Mouse (Mus musculus) layer of hippocampus, adult 6 months (tissue): ENCODE results near the gene 1700028K03Rik. TPM values are rescaled to one million over a fixed set of nuclear protein-coding genes. Genes with fewer than 3 reads are reported as not detected.

Experiments
- long read RNA-seq, 2 experiments: library from polyadenylated mRNA; unstranded; transcript quantifications; one replicate each; pipeline ENCODE4 v2.0.0; 2019 to 2020
- polyA plus RNA-seq: library from polyadenylated mRNA; unstranded; fragments of <200 nt; fragmentation: Nextera tagmentation; gene quantifications from 2 replicates; pipeline ENCODE4 v1.2.3, GENCODE M21; 2021

Gene 1700028K03Rik
- polyA plus RNA-seq, result 0.10 and 0.24 TPM in 2 replicates
- long read RNA-seq, experiment 1, result 0 reads
- long read RNA-seq, experiment 2, result 0 reads

GRCm38 (mm10) chr5:107534581-107534980 lies at the start of gene 1700028K03Rik:
Gene 1700028K03Rik (plus strand): TSS chr5:107534709.

GRCm38 (mm10) chr5:107507321-107507720 lies 27.2 kb upstream of the 1700028K03Rik start, which contains the start of gene Gm42669:
Gene Gm42669 (plus strand): TSS chr5:107507621.

GRCm38 (mm10) chr5:107597301-107598077 lies 63.0 kb downstream of the 1700028K03Rik start, which contains the start of the genes Rpap2 and Glmn:
Gene Rpap2 (plus strand): TSS chr5:107597373.
Gene Glmn (minus strand): TSS chr5:107597888.

Other genes with a start within 250 kb of the 1700028K03Rik start
- gene Tgfbr3, start 245.1 kb upstream of the 1700028K03Rik start, polyA plus RNA-seq, result 7.2 and 7.5 TPM in 2 replicates
- 2.7 and 2.9 TPM in 2 replicates for gene Brdt, start 203.6 kb upstream of the 1700028K03Rik start, polyA plus RNA-seq
- 78.8 and 89.2 TPM in 2 replicates for gene Ephx4, start 132.0 kb upstream of the 1700028K03Rik start, polyA plus RNA-seq
- not detected in 2 replicates for gene Lpcat2b, start 103.2 kb upstream of the 1700028K03Rik start, polyA plus RNA-seq
- gene Btbd8, start 96.7 kb upstream of the 1700028K03Rik start, polyA plus RNA-seq, result 42.0 and 44.6 TPM in 2 replicates
- gene Gm42669, start 27.1 kb upstream of the 1700028K03Rik start, polyA plus RNA-seq, result 0.06 TPM in 2 replicates
- gene Rpap2, start 62.7 kb downstream of the 1700028K03Rik start, polyA plus RNA-seq, result 21.7 and 22.4 TPM in 2 replicates
- gene Glmn, start 63.2 kb downstream of the 1700028K03Rik start, polyA plus RNA-seq, result 8.9 and 9.1 TPM in 2 replicates
- gene Gfi1, start 191.3 kb downstream of the 1700028K03Rik start, polyA plus RNA-seq, result not detected in 2 replicates